ENCODE assay signal across 12 mouse cellular contexts in genomic region chr7:4125306-4125705, GRCm38 (mm10). TPM values are rescaled to one million over a fixed set of nuclear protein-coding genes. Genes with fewer than 3 reads are reported as not detected.
A peak's percentile ranks its signal among the peaks of the same experiment; 100 is the strongest.
DNase-seq lines count a peak whose midpoint lies in the region; ATAC-seq and TF ChIP-seq lines count a peak whose summit lies in the region.
"Had no signal": no experiment of that assay in that cellular context is flagged by ENCODE, and none has a peak within 500 bp of the region (broad histone marks: within the 10 kb centered on the region; RNA-seq: fewer than 3 reads in every experiment).

No protein-coding gene starts in this region.

- DNase-seq in cerebellum, adult 11-12 months = peak; percentile 46
- DNase-seq in testis, postnatal 14 days (ENCODE audit: low spot score) = no peak
- DNase-seq in midbrain, embryonic 10.5 days (ENCODE audit: low spot score) = no peak
- DNase-seq in frontal cortex, postnatal 36 days (ENCODE audit: low spot score in 2 of 2) = no peak
- no peak for DNase-seq in heart, adult 8-10 months (ENCODE audit: low spot score)
- no peak for DNase-seq in spleen, postnatal 36 days (ENCODE audit: low spot score in 2 of 2)
- DNase-seq: gastrocnemius, postnatal 14 days had no signal

- no peak overlapping the region for H3K4me3 ChIP-seq in testis, adult 2 months (ENCODE audit: control insufficient read depth, low read depth, low read length)
- peak overlapping the region; percentile 29; the same call in 1 of the 2 replicates for H3K4me3 ChIP-seq in midbrain, embryonic 10.5 days
- H3K4me3 ChIP-seq: liver, embryonic 15.5 days; myocyte had no signal

- no peak for ATAC-seq in cerebellum, adult (ENCODE audit: insufficient number of reproducible peaks, low FRiP score, low TSS enrichment)

- no peaks in the 10 kb centered on the region for H3K9me3 ChIP-seq in midbrain, embryonic 10.5 days (replicated peaks)
- H3K9me3 ChIP-seq: liver, embryonic 15.5 days had no signal

- no peaks in the 10 kb centered on the region for H3K36me3 ChIP-seq in testis, adult 2 months (ENCODE audit: control insufficient read depth, insufficient read depth, low read length)
- peaks cover 37% of the 10 kb centered on the region for H3K36me3 ChIP-seq in midbrain, embryonic 10.5 days
- H3K36me3 ChIP-seq: liver, embryonic 15.5 days had no signal

- H3K27me3 ChIP-seq in testis, adult 2 months (ENCODE audit: control insufficient read depth, insufficient read depth, low read length) = no peaks in the 10 kb centered on the region
- peaks cover 13% of the 10 kb centered on the region; the same call in 1 of the 2 replicates for H3K27me3 ChIP-seq in midbrain, embryonic 10.5 days (ENCODE audit: low read depth, poor library complexity, severe bottlenecking)

- peaks cover 16% of the 10 kb centered on the region for H3K4me1 ChIP-seq in testis, adult 2 months (ENCODE audit: control insufficient read depth, insufficient read depth, low read length)
- H3K4me1 ChIP-seq in midbrain, embryonic 10.5 days = peaks cover 56% of the 10 kb centered on the region
- H3K4me1 ChIP-seq: liver, embryonic 15.5 days had no signal

- TF ChIP-seq CTCF in testis, adult 2 months (IDR thresholded peaks at IDR 0.05; ENCODE audit: control insufficient read depth, insufficient read depth, insufficient replicate concordance, low read depth, low read length) = no peak

- no peak for TF ChIP-seq POLR2A in testis, adult 2 months (IDR thresholded peaks at IDR 0.05; ENCODE audit: control insufficient read depth, low read depth, low read length)

- WGBS in midbrain, embryonic 10.5 days = 27% methylated on average over 9 of the region's 9 CpGs

- H3K27ac ChIP-seq in testis, adult 2 months (ENCODE audit: control insufficient read depth, insufficient read depth, low read depth, low read length) = peak overlapping the region; percentile 62
- peak overlapping the region; percentile 94 for H3K27ac ChIP-seq in midbrain, embryonic 10.5 days (replicated peaks)
- H3K27ac ChIP-seq: liver, embryonic 15.5 days had no signal

RNA-seq across cellular contexts. Expression of gene Ttyh1, which starts 6.1 kb away (rescaled TPM):
- polyA plus RNA-seq in testis, adult 2 months (2012; rRNA removed) = 59.3 and 70.0 TPM in 2 replicates
- polyA plus RNA-seq in midbrain, embryonic 10.5 days (2016; fragmentation: Nextera tagmentation; extraction: Ambion mirVana) = 21.9 and 45.3 TPM in 2 replicates
- total RNA-seq in heart, adult 8-10 months (2022) = 1 to 10 TPM in 2 of 4 experiments, under 1 TPM in 2; 0.79 to 1.7 (median 0.95) TPM

RNA-seq across cellular contexts. Expression of gene Leng8, which starts 11.5 kb away (rescaled TPM):
- 469 and 559 TPM in 2 replicates for polyA plus RNA-seq in testis, adult 2 months (2012; rRNA removed)
- 63.1 and 82.0 TPM in 2 replicates for polyA plus RNA-seq in midbrain, embryonic 10.5 days (2016; fragmentation: Nextera tagmentation; extraction: Ambion mirVana)
- 10 to 100 TPM; 27.1 to 49.5 (median 38.6) TPM for total RNA-seq in heart, adult 8-10 months (2022)

RNA-seq across cellular contexts. Expression of gene Leng9, which starts 24.9 kb away (rescaled TPM):
- polyA plus RNA-seq in testis, adult 2 months (2012; rRNA removed) = 5.1 and 5.7 TPM in 2 replicates
- 1.4 and 1.9 TPM in 2 replicates for polyA plus RNA-seq in midbrain, embryonic 10.5 days (2016; fragmentation: Nextera tagmentation; extraction: Ambion mirVana)
- total RNA-seq in heart, adult 8-10 months (2022) = 1 to 10 TPM; 2.8 to 3.7 (median 3.6) TPM

RNA-seq across cellular contexts. Expression of gene Cdc42ep5, which starts 39.4 kb away (rescaled TPM):
- polyA plus RNA-seq in testis, adult 2 months (2012; rRNA removed) = 17.9 and 19.2 TPM in 2 replicates
- 18.1 and 20.1 TPM in 2 replicates for polyA plus RNA-seq in midbrain, embryonic 10.5 days (2016; fragmentation: Nextera tagmentation; extraction: Ambion mirVana)
- total RNA-seq in heart, adult 8-10 months (2022) = 1 to 10 TPM; 3.8 to 7.5 (median 4.6) TPM
- total RNA-seq: hematopoietic stem cell, adult 5-6 weeks had no signal
